Mouse (Mus musculus): Measurements from ENCODE around the gene Rrp9. TPM values are rescaled to one million over a fixed set of nuclear protein-coding genes. Genes with fewer than 3 reads are reported as not detected.

Rrp9 gene
- polyA plus RNA-seq (2012; fragmentation: generic; extraction: Trizol), result 10 to 100 TPM; 21.0 to 95.0 TPM

GRCm38 (mm10) chr9:106475663-106476001 lies at the start of gene Rrp9:
Rrp9 (plus strand) TSS chr9:106475963.

GRCm38 (mm10) chr9:106429221-106430014 lies 46.3 kb upstream of the Rrp9 start, which contains the start of gene Rpl29:
Rpl29 (plus strand) TSS chr9:106429454.

GRCm38 (mm10) chr9:106447348-106447747 lies 28.4 kb upstream of the Rrp9 start, which contains the start of the genes Abhd14b and Abhd14a:
Abhd14b (plus strand) TSS chr9:106447459.
Abhd14a (minus strand) TSS chr9:106447678.

GRCm38 (mm10) chr9:106453271-106454070 lies 22.3 kb upstream of the Rrp9 start, which contains the start of gene Pcbp4:
Pcbp4 (plus strand) TSS chr9:106453291.

GRCm38 (mm10) chr9:106465571-106466200 lies 10.1 kb upstream of the Rrp9 start, which contains the start of gene Gpr62:
Gpr62 (minus strand) TSS chr9:106465938.

GRCm38 (mm10) chr9:106476924-106477484 lies 1.2 kb downstream of the Rrp9 start, which contains the start of gene Parp3:
Parp3 (minus strand) TSS chr9:106476949.

GRCm38 (mm10) chr9:106499667-106500066 lies 23.9 kb downstream of the Rrp9 start, which contains the start of gene Iqcf1:
Iqcf1 (plus strand) TSS chr9:106499967.

GRCm38 (mm10) chr9:106514273-106514672 lies 38.5 kb downstream of the Rrp9 start, which contains the start of gene Iqcf5:
Iqcf5 (plus strand) TSS chr9:106514573.

Other genes with a start within 250 kb of the Rrp9 start
- gene Alas1, start 227.3 kb upstream of the Rrp9 start, polyA plus RNA-seq (2012; fragmentation: generic; extraction: Trizol), result 10 to 100 TPM; 17.3 to 67.5 TPM
- 10 to 100 TPM; 16.9 to 35.1 TPM for gene Poc1a, start 194.9 kb upstream of the Rrp9 start, polyA plus RNA-seq (2012; fragmentation: generic; extraction: Trizol)
- 10 to 100 TPM in 1 of 2 experiments, 1 to 10 TPM in 1; 2.0 to 12.1 TPM for gene Dusp7, start 107.3 kb upstream of the Rrp9 start, polyA plus RNA-seq (2012; fragmentation: generic; extraction: Trizol)
- gene Rpl29, start 46.5 kb upstream of the Rrp9 start, polyA plus RNA-seq (2012; fragmentation: generic; extraction: Trizol), result 100 to 1,000 TPM in 1 of 2 experiments, 10 to 100 TPM in 1; 59.4 to 106 TPM
- 10 to 100 TPM; 20.4 to 31.4 TPM for gene Acy1, start 37.6 kb upstream of the Rrp9 start, polyA plus RNA-seq (2012; fragmentation: generic; extraction: Trizol)
- gene Abhd14b, start 28.5 kb upstream of the Rrp9 start, polyA plus RNA-seq (2012; fragmentation: generic; extraction: Trizol), result 10 to 100 TPM; 25.4 to 55.1 TPM
- gene Abhd14a, start 28.3 kb upstream of the Rrp9 start, polyA plus RNA-seq (2012; fragmentation: generic; extraction: Trizol), result 10 to 100 TPM; 20.7 to 21.6 TPM
- gene Pcbp4, start 22.7 kb upstream of the Rrp9 start, polyA plus RNA-seq (2012; fragmentation: generic; extraction: Trizol), result 100 to 1,000 TPM; 165 to 175 TPM
- gene Gpr62, start 10.0 kb upstream of the Rrp9 start, polyA plus RNA-seq (2012; fragmentation: generic; extraction: Trizol), result under 1 TPM; 0.07 to 0.48 TPM
- 10 to 100 TPM in 1 of 2 experiments, 1 to 10 TPM in 1; 9.7 to 44.0 TPM for gene Parp3, start 986 bp downstream of the Rrp9 start, polyA plus RNA-seq (2012; fragmentation: generic; extraction: Trizol)
- gene Iqcf1, start 24.0 kb downstream of the Rrp9 start, polyA plus RNA-seq (2012; fragmentation: generic; extraction: Trizol), result under 1 TPM in 1 of 2 experiments, not detected in 1; 0.14 TPM
- gene Iqcf5, start 38.6 kb downstream of the Rrp9 start, polyA plus RNA-seq (2012; fragmentation: generic; extraction: Trizol), result under 1 TPM in 1 of 2 experiments, not detected in 1; 0.07 TPM
- not detected for gene Iqcf3, start 85.7 kb downstream of the Rrp9 start, polyA plus RNA-seq (2012; fragmentation: generic; extraction: Trizol)
- not detected for gene Iqcf4, start 95.0 kb downstream of the Rrp9 start, polyA plus RNA-seq (2012; fragmentation: generic; extraction: Trizol)
- gene Iqcf6, start 150.6 kb downstream of the Rrp9 start, polyA plus RNA-seq (2012; fragmentation: generic; extraction: Trizol), result not detected
- gene Grm2, start 180.1 kb downstream of the Rrp9 start, polyA plus RNA-seq (2012; fragmentation: generic; extraction: Trizol), result not detected
- gene Tex264, start 210.0 kb downstream of the Rrp9 start, polyA plus RNA-seq (2012; fragmentation: generic; extraction: Trizol), result 100 to 1,000 TPM; 117 to 130 TPM